ENCODE assay signal across 11 mouse cellular contexts in genomic region chr14:55061845-55062244, GRCm38 (mm10). TPM values are rescaled to one million over a fixed set of nuclear protein-coding genes. Genes with fewer than 3 reads are reported as not detected.
DNase-seq lines count a peak whose midpoint lies in the region; ATAC-seq and TF ChIP-seq lines count a peak whose summit lies in the region.
"Had no signal": no experiment of that assay in that cellular context is flagged by ENCODE, and none has a peak within 500 bp of the region (broad histone marks: within the 10 kb centered on the region; RNA-seq: fewer than 3 reads in every experiment).

No protein-coding gene starts in this region.

- no peak for TF ChIP-seq POLR2A in MEL (IDR thresholded peaks at IDR 0.05; ENCODE audit: control insufficient read depth in 1 of 2, insufficient read depth in 1 of 2, low read depth in 1 of 2, low read length in 2 of 2, poor library complexity in 1 of 2)

- TF ChIP-seq EP300 in MEL (IDR thresholded peaks at IDR 0.05; ENCODE audit: low read depth in 1 of 2, low read length in 2 of 2): no peak

- TF ChIP-seq RAD21 in MEL (IDR thresholded peaks at IDR 0.05; ENCODE audit: low read depth, low read length): no peak

- H3K79me2 ChIP-seq in MEL (ENCODE audit: control insufficient read depth, insufficient read depth, low read length, poor library complexity): no peaks in the 10 kb centered on the region

- H3K27ac ChIP-seq in hindbrain, embryonic 13.5 days: no peak overlapping the region; the same call in 1 of the 2 replicates
- no peak overlapping the region for H3K27ac ChIP-seq in hindbrain, postnatal 0 days
- H3K27ac ChIP-seq in MEL (ENCODE audit: control insufficient read depth, low read depth, low read length): no peak overlapping the region
- peak overlapping the region; percentile 80 for H3K27ac ChIP-seq in forebrain, embryonic 15.5 days (replicated peaks)
- H3K27ac ChIP-seq in liver, embryonic 13.5 days: peak overlapping the region; percentile 90
- H3K27ac ChIP-seq: hindbrain, embryonic 12.5 days had no signal

- ATAC-seq in hindbrain, embryonic 13.5 days (ENCODE audit: low FRiP score): no peak
- no peak for ATAC-seq in hindbrain, postnatal 0 days
- ATAC-seq in forebrain, embryonic 15.5 days (replicated peaks): no peak
- ATAC-seq in liver, embryonic 13.5 days (ENCODE audit: low read depth): no peak
- no peak for ATAC-seq in inflammation-experienced regulatory T-cells, adult 6 months
- ATAC-seq in frontal cortex, adult (ENCODE audit: low TSS enrichment): no peak

- no peak overlapping the region for H3K9ac ChIP-seq in hindbrain, embryonic 13.5 days
- H3K9ac ChIP-seq in hindbrain, postnatal 0 days (replicated peaks; ENCODE audit: low read length): no peak overlapping the region
- H3K9ac ChIP-seq in MEL (ENCODE audit: control insufficient read depth, low read depth, low read length, poor library complexity, severe bottlenecking): peak overlapping the region; percentile 46; the same call in 1 of the 2 replicates
- peak overlapping the region; percentile 27; the same call in 1 of the 2 replicates for H3K9ac ChIP-seq in forebrain, embryonic 15.5 days (replicated peaks)
- peak overlapping the region; percentile 85 for H3K9ac ChIP-seq in liver, embryonic 13.5 days

- TF ChIP-seq CTCF in hindbrain, postnatal 0 days (IDR thresholded peaks at IDR 0.05; ENCODE audit: low read depth): no peak
- TF ChIP-seq CTCF in MEL (IDR thresholded peaks at IDR 0.05 in 2 of 3, conservative IDR thresholded peaks at IDR 0.05 in 1 of 3; ENCODE audit: control insufficient read depth in 1 of 3, insufficient read depth in 1 of 3, low read depth in 2 of 3, low read length in 3 of 3, poor library complexity in 1 of 3, severe bottlenecking in 1 of 3): no peak

- peaks cover 71% of the 10 kb centered on the region for H3K4me1 ChIP-seq in hindbrain, embryonic 13.5 days (replicated peaks)
- H3K4me1 ChIP-seq in hindbrain, postnatal 0 days (ENCODE audit: insufficient read depth, low read length): peaks cover 23% of the 10 kb centered on the region
- H3K4me1 ChIP-seq in MEL (ENCODE audit: control insufficient read depth in 1 of 2, insufficient read depth in 2 of 2, low read length in 2 of 2): peaks cover 0 to 8% of the 10 kb centered on the region in 2 experiments; a peak in 3 of 4 replicates
- peaks cover 92% of the 10 kb centered on the region for H3K4me1 ChIP-seq in forebrain, embryonic 15.5 days
- H3K4me1 ChIP-seq in liver, embryonic 13.5 days (replicated peaks): peaks cover 94% of the 10 kb centered on the region

- WGBS in hindbrain, embryonic 13.5 days: 53% methylated on average over 7 of the region's 7 CpGs
- WGBS in hindbrain, postnatal 0 days: 39% methylated on average over 7 of the region's 7 CpGs
- WGBS in forebrain, embryonic 15.5 days: 42% methylated on average over 7 of the region's 7 CpGs
- WGBS in liver, embryonic 13.5 days (ENCODE audit: insufficient replicate concordance): 68% methylated on average over 7 of the region's 7 CpGs

- DNase-seq in hindbrain, postnatal 0 days (ENCODE audit: low spot score): no peak
- DNase-seq in MEL (ENCODE audit: low read depth, low spot score): no peak
- DNase-seq in liver, embryonic 13.5 days: no peak
- DNase-seq: kidney, adult 8-10 months; right cerebral cortex, postnatal 25 days had no signal

- H3K9me3 ChIP-seq in hindbrain, embryonic 13.5 days: no peaks in the 10 kb centered on the region
- H3K9me3 ChIP-seq in hindbrain, postnatal 0 days (ENCODE audit: low read length): no peaks in the 10 kb centered on the region
- no peaks in the 10 kb centered on the region for H3K9me3 ChIP-seq in MEL (replicated peaks; ENCODE audit: insufficient read depth, low read length)
- H3K9me3 ChIP-seq in forebrain, embryonic 15.5 days: no peaks in the 10 kb centered on the region
- H3K9me3 ChIP-seq in liver, embryonic 13.5 days (replicated peaks): no peaks in the 10 kb centered on the region
- H3K9me3 ChIP-seq: hindbrain, embryonic 12.5 days had no signal

- H3K4me2 ChIP-seq in hindbrain, embryonic 13.5 days: peak overlapping the region; percentile 29; the same call in 1 of the 2 replicates
- H3K4me2 ChIP-seq in hindbrain, postnatal 0 days (ENCODE audit: low read depth, low read length): no peak overlapping the region
- H3K4me2 ChIP-seq in forebrain, embryonic 15.5 days (replicated peaks): peak overlapping the region; percentile 37
- peak overlapping the region; percentile 85 for H3K4me2 ChIP-seq in liver, embryonic 13.5 days
- H3K4me2 ChIP-seq: midbrain, embryonic 11.5 days had no signal

- H3K36me3 ChIP-seq in hindbrain, embryonic 13.5 days: peaks cover 49% of the 10 kb centered on the region
- H3K36me3 ChIP-seq in hindbrain, postnatal 0 days (ENCODE audit: insufficient read depth, low read length): peaks cover 12% of the 10 kb centered on the region; the same call in 1 of the 2 replicates
- peaks cover 0 to 10% of the 10 kb centered on the region in 2 experiments; a peak in 2 of 4 replicates for H3K36me3 ChIP-seq in MEL (ENCODE audit: control insufficient read depth in 1 of 2, insufficient read depth in 2 of 2, low read length in 2 of 2)
- peaks cover 63% of the 10 kb centered on the region for H3K36me3 ChIP-seq in forebrain, embryonic 15.5 days
- peaks cover 11% of the 10 kb centered on the region; the same call in 1 of the 2 replicates for H3K36me3 ChIP-seq in liver, embryonic 13.5 days

- H3K27me3 ChIP-seq in hindbrain, embryonic 13.5 days: no peaks in the 10 kb centered on the region
- no peaks in the 10 kb centered on the region for H3K27me3 ChIP-seq in hindbrain, postnatal 0 days (ENCODE audit: insufficient read depth, low read length)
- H3K27me3 ChIP-seq in MEL (ENCODE audit: control insufficient read depth in 1 of 2, insufficient read depth in 2 of 2, low read length in 2 of 2): no peaks in the 10 kb centered on the region
- H3K27me3 ChIP-seq in forebrain, embryonic 15.5 days: no peaks in the 10 kb centered on the region
- 0 out of 2 replicates have a peak, but pooled peaks cover 12% of the 10 kb centered on the region for H3K27me3 ChIP-seq in liver, embryonic 13.5 days
- H3K27me3 ChIP-seq: hindbrain, embryonic 12.5 days had no signal

- H3K4me3 ChIP-seq in hindbrain, embryonic 13.5 days: no peak overlapping the region
- H3K4me3 ChIP-seq in hindbrain, postnatal 0 days (ENCODE audit: low read length): no peak overlapping the region
- no peak overlapping the region for H3K4me3 ChIP-seq in MEL (ENCODE audit: control insufficient read depth in 1 of 2, insufficient read depth in 1 of 2, low read depth in 2 of 2, low read length in 2 of 2)
- H3K4me3 ChIP-seq in forebrain, embryonic 15.5 days: peak overlapping the region; percentile 7
- H3K4me3 ChIP-seq in liver, embryonic 13.5 days (replicated peaks): peak overlapping the region; percentile 68; the same call in 1 of the 2 replicates
- H3K4me3 ChIP-seq: hindbrain, embryonic 12.5 days had no signal

RNA-seq across cellular contexts. Expression of gene Zfhx2, which starts 30.3 kb away (rescaled TPM):
- 29.4 and 31.9 TPM in 2 replicates for polyA plus RNA-seq in hindbrain, embryonic 13.5 days (2015; fragmentation: Nextera tagmentation; extraction: Ambion mirVana)
- total RNA-seq in hindbrain, postnatal 0 days (2014; rRNA removed): 10.7 and 10.9 TPM in 2 replicates
- polyA plus RNA-seq in hindbrain, postnatal 0 days (2015; fragmentation: Nextera tagmentation; extraction: Ambion mirVana): 8.1 and 8.4 TPM in 2 replicates
- 0.42 TPM in 2 replicates for total RNA-seq in MEL (2012; rRNA removed)
- polyA plus RNA-seq in MEL (2012; ENCODE audit: insufficient read depth in 1 of 2, insufficient read length in 2 of 2, low read depth in 1 of 2, low replicate concordance in 2 of 2, missing spikeins in 1 of 2): 1 to 10 TPM in 1 of 2 experiments, not detected in 1; 3.2 TPM
- 27.4 and 30.6 TPM in 2 replicates for polyA plus RNA-seq in forebrain, embryonic 15.5 days (2015; fragmentation: Nextera tagmentation; extraction: Ambion mirVana)
- polyA plus RNA-seq in liver, embryonic 13.5 days (2015; fragmentation: Nextera tagmentation; extraction: Ambion mirVana): 1.1 and 1.2 TPM in 2 replicates
- 1 to 10 TPM; 4.1 to 4.9 (median 4.2) TPM for polyA plus RNA-seq in inflammation-experienced regulatory T-cells, adult 6 months (2017; shearing (Covaris generic))

RNA-seq across cellular contexts. Expression of gene Thtpa, which starts 32.7 kb away (rescaled TPM):
- 29.8 and 30.7 TPM in 2 replicates for polyA plus RNA-seq in hindbrain, embryonic 13.5 days (2015; fragmentation: Nextera tagmentation; extraction: Ambion mirVana)
- total RNA-seq in hindbrain, postnatal 0 days (2014; rRNA removed): 37.7 and 44.1 TPM in 2 replicates
- polyA plus RNA-seq in hindbrain, postnatal 0 days (2015; fragmentation: Nextera tagmentation; extraction: Ambion mirVana): 31.8 and 32.8 TPM in 2 replicates
- total RNA-seq in MEL (2012; rRNA removed): 8.7 and 9.0 TPM in 2 replicates
- polyA plus RNA-seq in MEL (2012; ENCODE audit: insufficient read depth in 1 of 2, insufficient read length in 2 of 2, low read depth in 1 of 2, low replicate concordance in 2 of 2, missing spikeins in 1 of 2): 10 to 100 TPM in 1 of 2 experiments, not detected in 1; 13.2 TPM
- 52.2 and 52.3 TPM in 2 replicates for polyA plus RNA-seq in forebrain, embryonic 15.5 days (2015; fragmentation: Nextera tagmentation; extraction: Ambion mirVana)
- polyA plus RNA-seq in liver, embryonic 13.5 days (2015; fragmentation: Nextera tagmentation; extraction: Ambion mirVana): 5.5 TPM in 2 replicates
- 10 to 100 TPM in 1 of 3 experiments, 1 to 10 TPM in 2; 7.8 to 12.1 (median 9.3) TPM for polyA plus RNA-seq in inflammation-experienced regulatory T-cells, adult 6 months (2017; shearing (Covaris generic))

RNA-seq across cellular contexts. Expression of gene Ap1g2, which starts 44.5 kb away (rescaled TPM):
- polyA plus RNA-seq in hindbrain, embryonic 13.5 days (2015; fragmentation: Nextera tagmentation; extraction: Ambion mirVana): 6.5 and 6.6 TPM in 2 replicates
- total RNA-seq in hindbrain, postnatal 0 days (2014; rRNA removed): 5.7 and 6.5 TPM in 2 replicates
- 5.9 and 6.1 TPM in 2 replicates for polyA plus RNA-seq in hindbrain, postnatal 0 days (2015; fragmentation: Nextera tagmentation; extraction: Ambion mirVana)
- total RNA-seq in MEL (2012; rRNA removed): 12.5 and 12.6 TPM in 2 replicates
- polyA plus RNA-seq in MEL (2012; ENCODE audit: insufficient read depth in 1 of 2, insufficient read length in 2 of 2, low read depth in 1 of 2, low replicate concordance in 2 of 2, missing spikeins in 1 of 2): 10 to 100 TPM in 1 of 2 experiments, not detected in 1; 47.9 TPM
- 11.4 and 13.0 TPM in 2 replicates for polyA plus RNA-seq in forebrain, embryonic 15.5 days (2015; fragmentation: Nextera tagmentation; extraction: Ambion mirVana)
- 26.1 and 27.6 TPM in 2 replicates for polyA plus RNA-seq in liver, embryonic 13.5 days (2015; fragmentation: Nextera tagmentation; extraction: Ambion mirVana)
- 100 to 1,000 TPM; 103 to 111 (median 110) TPM for polyA plus RNA-seq in inflammation-experienced regulatory T-cells, adult 6 months (2017; shearing (Covaris generic))

RNA-seq across cellular contexts. Expression of gene Ngdn, which starts 46.6 kb away (rescaled TPM):
- polyA plus RNA-seq in hindbrain, embryonic 13.5 days (2015; fragmentation: Nextera tagmentation; extraction: Ambion mirVana): 53.4 and 53.7 TPM in 2 replicates
- 16.6 and 25.4 TPM in 2 replicates for total RNA-seq in hindbrain, postnatal 0 days (2014; rRNA removed)
- 53.2 and 55.2 TPM in 2 replicates for polyA plus RNA-seq in hindbrain, postnatal 0 days (2015; fragmentation: Nextera tagmentation; extraction: Ambion mirVana)
- total RNA-seq in MEL (2012; rRNA removed): 138 and 148 TPM in 2 replicates
- 100 to 1,000 TPM in 1 of 2 experiments, not detected in 1; 140 TPM for polyA plus RNA-seq in MEL (2012; ENCODE audit: insufficient read depth in 1 of 2, insufficient read length in 2 of 2, low read depth in 1 of 2, low replicate concordance in 2 of 2, missing spikeins in 1 of 2)
- 67.1 and 70.8 TPM in 2 replicates for polyA plus RNA-seq in forebrain, embryonic 15.5 days (2015; fragmentation: Nextera tagmentation; extraction: Ambion mirVana)
- polyA plus RNA-seq in liver, embryonic 13.5 days (2015; fragmentation: Nextera tagmentation; extraction: Ambion mirVana): 55.5 and 61.8 TPM in 2 replicates
- polyA plus RNA-seq in inflammation-experienced regulatory T-cells, adult 6 months (2017; shearing (Covaris generic)): 100 to 1,000 TPM; 177 to 182 (median 181) TPM

RNA-seq across cellular contexts. Expression of gene Jph4, which starts 54.9 kb away (rescaled TPM):
- polyA plus RNA-seq in hindbrain, embryonic 13.5 days (2015; fragmentation: Nextera tagmentation; extraction: Ambion mirVana): 22.2 and 22.6 TPM in 2 replicates
- 124 and 126 TPM in 2 replicates for total RNA-seq in hindbrain, postnatal 0 days (2014; rRNA removed)
- polyA plus RNA-seq in hindbrain, postnatal 0 days (2015; fragmentation: Nextera tagmentation; extraction: Ambion mirVana): 28.3 and 29.4 TPM in 2 replicates
- total RNA-seq in MEL (2012; rRNA removed): not detected in 2 replicates
- not detected for polyA plus RNA-seq in MEL (2012; ENCODE audit: insufficient read depth in 1 of 2, insufficient read length in 2 of 2, low read depth in 1 of 2, low replicate concordance in 2 of 2, missing spikeins in 1 of 2)
- polyA plus RNA-seq in forebrain, embryonic 15.5 days (2015; fragmentation: Nextera tagmentation; extraction: Ambion mirVana): 37.4 and 38.3 TPM in 2 replicates
- 0.06 and 0.07 TPM in 2 replicates for polyA plus RNA-seq in liver, embryonic 13.5 days (2015; fragmentation: Nextera tagmentation; extraction: Ambion mirVana)
- not detected for polyA plus RNA-seq in inflammation-experienced regulatory T-cells, adult 6 months (2017; shearing (Covaris generic))

Comparison
In these comparisons a context has a peak if more than half of its experiments do, and no peak if none do; other contexts are left out.
1. H3K27ac ChIP-seq: peak in forebrain, embryonic 15.5 days (single experiment) and liver, embryonic 13.5 days (single experiment); none in hindbrain, embryonic 13.5 days (single experiment), hindbrain, postnatal 0 days (single experiment) and MEL (single experiment).
2. H3K4me3 ChIP-seq: peak in forebrain, embryonic 15.5 days (single experiment) and liver, embryonic 13.5 days (single experiment); none in hindbrain, embryonic 13.5 days (single experiment), hindbrain, postnatal 0 days (single experiment) and MEL (0 of 2).
3. H3K9ac ChIP-seq: peak in MEL (single experiment), forebrain, embryonic 15.5 days (single experiment) and liver, embryonic 13.5 days (single experiment); none in hindbrain, embryonic 13.5 days (single experiment) and hindbrain, postnatal 0 days (single experiment).